Mouse (Mus musculus) neural tube, embryonic 11.5 days (tissue): ENCODE measurements at regions not wholly inside any gene's neighbourhood (a gene's known extent, or its start where the extent isn't known, plus 50 kb on each side); places are given as distances from the start of the nearest gene placed in this dataset.

Experiments used
- ATAC-seq: fragments of 200-750 bp; cut with Nextera tagmentation; 2 replicates; pipeline ENCODE4 v1.8.0; 2017; ENCODE audit warnings: moderate number of reproducible peaks, mild to moderate bottlenecking, moderate TSS enrichment, moderate library complexity; ENCODE audit not compliant: insufficient read depth, low FRiP score, low TSS enrichment
- DNase-seq: peaks from one replicate; pipeline ENCODE4 v3.0.0-alpha.2; 2015; ENCODE audit warnings: low spot score
- H3K27ac ChIP-seq: fragments of 300-500 bp; sonication (generic); 2 replicates; pipeline ENCODE4 v1.5.1; 2014; ENCODE audit warnings: low read depth, mild to moderate bottlenecking, low read length
- H3K27me3 ChIP-seq: fragments of 300-500 bp; sonication (generic); 2 replicates; pipeline ENCODE4 v1.6.1; 2014; ENCODE audit warnings: mild to moderate bottlenecking, low read length, mixed read lengths; ENCODE audit not compliant: control insufficient read depth, insufficient read depth
- H3K36me3 ChIP-seq: fragments of 300-500 bp; sonication (generic); 2 replicates; pipeline ENCODE4 v1.6.1; 2014; ENCODE audit warnings: mild to moderate bottlenecking, low read length, moderate library complexity, mixed read lengths; ENCODE audit not compliant: control insufficient read depth, insufficient read depth
- H3K4me1 ChIP-seq: fragments of 300-500 bp; sonication (generic); 2 replicates; pipeline ENCODE4 v1.6.1; 2014; ENCODE audit warnings: low read length, mixed read lengths; ENCODE audit not compliant: control insufficient read depth, insufficient read depth
- H3K4me2 ChIP-seq: fragments of 300-500 bp; sonication (generic); 2 replicates; pipeline ENCODE4 v1.6.1; 2014; ENCODE audit warnings: low read depth, mild to moderate bottlenecking, moderate library complexity
- H3K4me3 ChIP-seq: fragments of 300-500 bp; sonication (generic); 2 replicates; pipeline ENCODE4 v1.5.1; 2014; ENCODE audit warnings: low read depth, low read length
- H3K9ac ChIP-seq: fragments of 300-500 bp; sonication (generic); 2 replicates; pipeline ENCODE4 v1.6.1; 2014; ENCODE audit warnings: mild to moderate bottlenecking, low read length
- H3K9me3 ChIP-seq: fragments of 300-500 bp; sonication (generic); 2 replicates; pipeline ENCODE4 v1.6.1; 2016; ENCODE audit warnings: low read length; ENCODE audit not compliant: control insufficient read depth
- WGBS: fragments of 180-500 bp; shearing (Covaris S2); extraction: QIAGEN DNeasy Blood & Tissue Kit; methylation state at CpG from one replicate; pipeline ENCODE4 v1.1.7; 2014; 5-methylcytosine and 5-hydroxymethylcytosine counted together

DNA sequence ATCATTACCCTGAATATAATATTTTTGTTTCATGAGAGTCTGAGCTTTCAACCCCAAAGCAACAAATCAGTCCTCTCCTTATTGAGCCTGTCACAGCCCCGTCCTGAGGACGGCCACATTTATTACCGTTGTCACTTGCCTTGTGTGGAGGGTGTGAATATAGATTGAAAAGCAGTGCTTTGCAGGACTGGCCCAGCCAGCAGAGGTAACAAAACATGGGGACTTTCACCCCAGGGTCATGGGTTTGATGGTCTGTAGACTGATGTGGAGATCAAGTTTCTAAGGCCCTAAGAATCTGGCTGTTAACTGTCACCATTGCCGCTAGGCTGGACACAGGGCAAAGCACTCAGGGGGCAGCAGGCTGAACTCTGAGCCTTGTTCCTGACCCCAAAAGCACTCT, 175.3 kb upstream of the Nrp1 start:
- Histone ChIP-seq H3K27ac (no peak overlapping the region), H3K9me3 (no peaks in the 10 kb centered on the region), H3K4me3 (no peak overlapping the region), H3K27me3 (no peaks in the 10 kb centered on the region), H3K4me2 (no peak overlapping the region), H3K9ac (no peak overlapping the region), H3K4me1 (no peaks in the 10 kb centered on the region), H3K36me3 (no peaks in the 10 kb centered on the region)
- no peak for ATAC-seq
- no peak for DNase-seq
- WGBS: 12% methylated on average over 4 of the region's 4 CpGs

DNA sequence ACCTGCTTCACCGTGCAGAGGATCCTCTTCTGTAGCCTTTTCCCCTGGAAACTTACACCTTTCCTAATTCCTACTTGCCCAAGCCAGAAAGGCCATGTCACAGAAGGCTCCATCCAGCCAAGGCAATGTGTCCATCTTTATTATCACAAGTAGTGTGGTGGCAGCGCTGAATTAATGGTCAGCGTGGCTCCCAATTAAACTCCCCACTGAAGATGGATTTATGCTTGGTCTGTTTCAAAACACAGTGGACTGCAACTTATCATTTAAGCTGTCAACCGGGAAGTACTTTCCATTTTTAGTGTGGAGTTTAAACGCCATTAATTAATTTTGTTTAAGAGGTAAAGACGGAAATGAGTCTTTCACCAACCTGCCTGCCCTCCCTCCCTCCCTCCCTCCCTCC, 170.1 kb upstream of the Nrp1 start:
- Histone ChIP-seq H3K36me3 (no peaks in the 10 kb centered on the region), H3K4me1 (no peaks in the 10 kb centered on the region), H3K9me3 (no peaks in the 10 kb centered on the region), H3K4me3 (no peak overlapping the region), H3K9ac (no peak overlapping the region), H3K4me2 (no peak overlapping the region), H3K27me3 (no peaks in the 10 kb centered on the region), H3K27ac (no peak overlapping the region)
- 75% methylated on average over 6 of the region's 6 CpGs for WGBS
- DNase-seq (no peak), ATAC-seq (no peak)

DNA sequence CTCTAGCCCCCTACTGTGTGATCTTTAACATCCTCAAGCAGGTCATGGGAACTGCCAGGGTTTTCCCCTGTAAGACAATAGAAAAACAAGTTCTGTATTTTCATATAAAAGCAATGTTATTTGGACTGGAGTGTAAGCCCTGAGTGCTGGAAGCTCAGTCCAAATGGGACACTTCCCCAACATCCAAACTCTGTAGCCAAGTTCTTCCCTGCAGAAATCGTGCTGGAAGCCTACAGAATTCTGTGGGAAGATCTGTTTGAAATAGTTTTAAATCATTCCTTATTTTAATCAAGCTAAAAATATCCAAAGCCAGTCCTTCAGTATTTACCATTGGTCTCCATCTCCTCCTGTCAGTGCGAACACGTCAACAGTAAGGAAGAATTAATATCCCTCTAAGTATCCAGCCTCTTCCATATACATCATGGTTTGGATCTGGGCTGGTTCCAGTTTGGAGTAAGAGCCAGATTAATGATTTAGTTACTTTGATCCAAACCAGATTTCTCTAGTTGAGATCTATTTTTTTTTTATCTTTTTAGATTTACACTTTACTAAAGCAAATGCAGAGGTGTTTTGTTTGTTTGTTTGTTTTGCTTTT, 165.0 kb upstream of the Nrp1 start:
- 87% methylated on average over 3 of the region's 3 CpGs for WGBS
- Histone ChIP-seq H3K9me3 (no peaks in the 10 kb centered on the region), H3K27ac (no peak overlapping the region), H3K4me1 (no peaks in the 10 kb centered on the region), H3K27me3 (no peaks in the 10 kb centered on the region), H3K4me2 (no peak overlapping the region), H3K9ac (no peak overlapping the region), H3K4me3 (no peak overlapping the region), H3K36me3 (no peaks in the 10 kb centered on the region)
- no peak for DNase-seq
- no peak for ATAC-seq

DNA sequence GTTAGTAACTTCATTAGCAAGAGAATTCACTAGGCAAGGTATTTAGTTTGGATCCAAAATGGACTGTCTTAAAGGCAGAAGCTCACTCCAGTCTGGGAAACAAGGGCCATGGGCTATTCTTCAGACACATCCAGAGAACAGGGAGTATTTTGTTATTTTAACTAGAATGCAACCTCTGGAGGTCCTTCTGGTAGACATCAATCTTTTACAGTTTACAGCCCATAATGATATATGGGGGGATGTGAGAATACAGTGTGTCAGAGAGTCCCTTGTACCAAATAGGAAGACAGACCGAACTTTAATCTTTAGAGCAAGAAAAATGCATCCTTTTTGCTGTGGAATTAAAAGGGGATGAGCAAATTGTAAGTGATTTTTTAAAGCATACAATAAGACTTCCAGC, 157.6 kb upstream of the Nrp1 start:
- Histone ChIP-seq H3K4me2 (no peak overlapping the region), H3K9me3 (no peaks in the 10 kb centered on the region), H3K9ac (no peak overlapping the region), H3K27me3 (no peaks in the 10 kb centered on the region), H3K4me3 (no peak overlapping the region), H3K36me3 (no peaks in the 10 kb centered on the region), H3K4me1 (no peaks in the 10 kb centered on the region), H3K27ac (no peak overlapping the region)
- WGBS: 83% methylated on average over 1 of the region's 1 CpGs
- ATAC-seq: no peak
- DNase-seq: no peak

DNA sequence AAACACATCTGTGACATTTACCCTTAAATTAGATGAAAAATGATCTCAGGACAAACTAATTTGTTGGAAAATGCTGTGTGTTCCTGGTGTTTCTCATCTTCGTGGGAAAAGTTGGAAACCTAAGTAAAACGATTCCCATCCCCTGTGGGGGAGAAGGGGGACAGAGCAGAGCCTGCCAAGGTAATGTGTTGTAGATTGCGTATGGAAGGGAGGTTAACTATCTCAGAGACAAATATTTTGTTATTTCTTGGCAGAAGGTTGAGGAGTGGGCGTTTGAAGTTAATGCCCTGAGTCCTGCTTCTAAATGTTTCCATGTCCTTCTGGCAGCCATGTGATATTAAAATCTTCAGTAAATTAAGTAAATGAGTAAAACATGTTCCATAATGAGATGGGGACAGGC, 156.8 kb upstream of the Nrp1 start:
- no peaks in the 10 kb centered on the region for H3K36me3 ChIP-seq
- no peak for DNase-seq
- no peak overlapping the region for H3K4me3 ChIP-seq
- no peak for ATAC-seq
- 73% methylated on average over 4 of the region's 4 CpGs for WGBS
- H3K27ac ChIP-seq: no peak overlapping the region
- no peaks in the 10 kb centered on the region for H3K9me3 ChIP-seq
- no peak overlapping the region for H3K9ac ChIP-seq
- no peak overlapping the region for H3K4me2 ChIP-seq
- H3K27me3 ChIP-seq: no peaks in the 10 kb centered on the region
- H3K4me1 ChIP-seq: no peaks in the 10 kb centered on the region

DNA sequence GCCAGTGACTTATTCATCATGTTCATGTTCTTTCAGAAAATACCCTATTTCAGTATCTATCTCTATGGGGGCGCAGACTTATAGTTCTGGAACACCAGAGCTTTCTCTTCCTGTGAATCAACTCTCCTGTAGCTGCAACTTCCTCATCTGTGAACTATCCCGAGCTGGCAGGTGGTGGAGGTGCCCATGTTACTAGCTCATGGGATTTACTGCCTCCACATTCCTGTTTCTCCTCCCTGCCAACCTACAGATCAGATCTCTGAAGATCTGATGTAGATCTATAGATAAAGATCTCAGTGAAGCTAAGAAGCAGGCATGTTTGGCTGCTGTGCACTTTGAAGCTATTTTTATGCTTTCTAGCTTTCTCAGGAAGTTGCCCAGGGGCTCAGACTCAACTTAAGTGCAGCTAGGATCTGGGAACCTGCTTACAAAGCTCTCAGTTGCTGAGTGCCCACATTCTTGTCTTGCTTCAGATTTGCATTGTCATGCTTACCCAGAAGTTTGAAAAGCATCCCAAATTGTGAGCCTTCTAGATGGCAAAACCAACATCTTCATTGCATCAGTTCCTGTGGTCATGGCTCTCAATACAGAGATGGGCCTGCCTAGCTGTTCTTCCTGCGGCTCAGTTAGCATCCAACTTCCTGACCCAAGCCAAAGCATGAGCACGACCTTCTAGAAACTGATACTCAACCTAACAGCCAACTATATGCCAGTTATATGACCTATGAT, 156.1 kb upstream of the Nrp1 start:
- 86% methylated on average over 4 of the region's 4 CpGs for WGBS

DNA sequence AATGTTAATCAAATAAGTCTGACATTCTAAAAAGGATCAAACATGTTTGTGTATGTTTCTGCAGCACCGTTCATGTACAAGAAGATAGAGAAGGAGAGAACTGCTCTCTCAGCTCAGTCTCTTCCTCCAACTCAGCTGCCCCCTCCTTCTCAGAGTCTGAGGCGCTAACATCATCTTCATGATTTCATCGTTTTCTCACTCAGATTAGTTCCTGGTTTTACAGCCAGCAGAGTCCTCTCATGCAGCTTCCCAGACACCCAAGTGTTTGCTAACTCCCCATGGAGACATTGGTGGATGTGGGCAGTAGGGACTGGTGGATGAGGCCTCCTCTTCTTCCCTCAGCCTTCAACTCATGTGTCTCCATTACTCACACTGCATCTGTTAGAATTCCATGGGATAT, 153.6 kb upstream of the Nrp1 start:
- Histone ChIP-seq H3K4me2 (no peak overlapping the region), H3K36me3 (no peaks in the 10 kb centered on the region), H3K9me3 (no peaks in the 10 kb centered on the region), H3K9ac (no peak overlapping the region), H3K27ac (no peak overlapping the region), H3K4me3 (no peak overlapping the region), H3K27me3 (no peaks in the 10 kb centered on the region), H3K4me1 (no peaks in the 10 kb centered on the region)
- WGBS: 89% methylated on average over 3 of the region's 3 CpGs
- no peak for ATAC-seq
- no peak for DNase-seq

More for the DNA sequence above, 156.1 kb upstream of the Nrp1 start:
- Histone ChIP-seq H3K4me3 (no peak overlapping the region), H3K27me3 (no peaks in the 10 kb centered on the region), H3K4me2 (no peak overlapping the region), H3K27ac (no peak overlapping the region), H3K9me3 (no peaks in the 10 kb centered on the region), H3K36me3 (no peaks in the 10 kb centered on the region), H3K4me1 (no peaks in the 10 kb centered on the region), H3K9ac (no peak overlapping the region)
- DNase-seq (no peak), ATAC-seq (no peak)

DNA sequence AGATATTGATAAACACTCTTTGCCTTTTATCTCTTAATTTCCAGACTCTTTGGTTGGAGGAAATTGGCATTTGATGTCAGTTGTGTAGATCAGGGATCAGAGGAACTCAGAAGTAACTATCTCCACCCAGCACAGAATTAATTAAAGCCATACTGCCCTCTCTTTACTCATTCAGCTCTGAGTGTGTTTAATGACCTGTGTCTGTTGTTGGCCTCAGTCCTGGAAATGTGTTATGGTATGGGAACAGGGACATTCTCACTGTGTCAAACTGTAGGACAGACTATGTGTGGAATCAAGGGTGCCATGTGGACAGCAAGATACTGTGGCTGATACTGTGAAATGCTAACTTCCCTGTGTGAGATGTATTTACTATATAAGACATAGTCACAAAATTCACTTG, 151.3 kb upstream of the Nrp1 start:
- Histone ChIP-seq H3K4me1 (no peaks in the 10 kb centered on the region), H3K27me3 (no peaks in the 10 kb centered on the region), H3K27ac (no peak overlapping the region), H3K4me2 (no peak overlapping the region), H3K9ac (no peak overlapping the region), H3K9me3 (no peaks in the 10 kb centered on the region), H3K36me3 (no peaks in the 10 kb centered on the region), H3K4me3 (no peak overlapping the region)
- DNase-seq (no peak), ATAC-seq (no peak)

DNA sequence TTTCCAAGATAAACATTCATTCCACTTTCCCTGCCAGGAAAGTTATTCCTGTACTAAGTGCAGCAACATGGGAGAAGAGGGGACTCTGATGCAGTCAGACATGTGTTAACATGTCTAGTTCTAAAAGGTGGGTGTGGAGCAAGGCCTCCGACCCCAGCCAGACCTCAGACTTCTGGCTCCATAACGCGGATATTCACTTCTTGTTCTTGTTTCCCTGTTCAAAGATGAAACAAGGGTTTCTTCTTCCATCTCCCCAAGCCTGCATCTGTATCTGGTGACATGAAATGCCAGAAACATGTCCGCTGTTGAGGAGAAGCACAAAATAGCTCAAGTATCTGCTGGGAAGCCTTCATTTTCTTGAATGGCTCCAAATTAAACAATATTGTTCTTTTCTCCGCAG, 147.6 kb upstream of the Nrp1 start:
- Histone ChIP-seq H3K27ac (no peak overlapping the region), H3K36me3 (no peaks in the 10 kb centered on the region), H3K4me1 (no peaks in the 10 kb centered on the region), H3K27me3 (no peaks in the 10 kb centered on the region), H3K9ac (no peak overlapping the region), H3K4me3 (no peak overlapping the region), H3K4me2 (no peak overlapping the region), H3K9me3 (no peaks in the 10 kb centered on the region)
- ATAC-seq (no peak), DNase-seq (no peak)
- WGBS: 83% methylated on average over 5 of the region's 5 CpGs
